Mouse (Mus musculus): ENCODE measurements at regions not wholly inside any gene's neighbourhood (a gene's known extent, or its start where the extent isn't known, plus 50 kb on each side); places are given as distances from the start of the nearest gene placed in this dataset.

DNA sequence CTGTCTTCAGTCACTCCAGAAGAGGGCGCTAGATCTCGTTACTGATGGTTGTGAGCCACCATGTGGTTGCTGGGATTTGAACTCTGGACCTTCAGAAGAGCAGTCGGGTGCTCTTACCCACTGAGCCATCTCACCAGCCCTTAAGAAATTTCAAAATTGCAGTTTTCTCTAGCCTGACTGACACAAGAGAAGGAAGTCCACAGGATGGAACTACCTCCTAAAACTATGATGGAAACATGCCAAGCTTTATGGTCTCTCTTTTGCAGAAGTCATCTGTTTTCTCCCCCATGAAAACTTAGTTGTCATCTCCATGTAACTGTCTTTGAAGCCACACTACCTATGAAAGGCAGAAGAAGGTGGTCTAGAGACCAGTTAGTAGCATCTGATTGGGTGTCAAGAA, 698.2 kb upstream of the Pkdcc start:
- 33% methylated on average over 3 of the region's 3 CpGs for WGBS (ENCODE audit: insufficient replicate concordance)
- Histone ChIP-seq H3K27me3 (ENCODE audit: control insufficient read depth, insufficient read depth, low read depth, low read length) (no peaks in the 10 kb centered on the region), H3K4me2 (ENCODE audit: low read depth, low read length) (no peak overlapping the region), H3K36me3 (ENCODE audit: control insufficient read depth, insufficient read depth) (no peaks in the 10 kb centered on the region), H3K4me1 (ENCODE audit: control insufficient read depth, low read depth, low read length) (no peaks in the 10 kb centered on the region), H3K4me3 (ENCODE audit: low read depth, low read length) (no peak overlapping the region), H3K9me3 (replicated peaks; ENCODE audit: control insufficient read depth, low read length) (no peaks in the 10 kb centered on the region), H3K27ac (ENCODE audit: low read length) (no peak overlapping the region), H3K9ac (ENCODE audit: low read depth, low read length) (no peak overlapping the region)
- no peak for ATAC-seq (ENCODE audit: low read depth)

DNA sequence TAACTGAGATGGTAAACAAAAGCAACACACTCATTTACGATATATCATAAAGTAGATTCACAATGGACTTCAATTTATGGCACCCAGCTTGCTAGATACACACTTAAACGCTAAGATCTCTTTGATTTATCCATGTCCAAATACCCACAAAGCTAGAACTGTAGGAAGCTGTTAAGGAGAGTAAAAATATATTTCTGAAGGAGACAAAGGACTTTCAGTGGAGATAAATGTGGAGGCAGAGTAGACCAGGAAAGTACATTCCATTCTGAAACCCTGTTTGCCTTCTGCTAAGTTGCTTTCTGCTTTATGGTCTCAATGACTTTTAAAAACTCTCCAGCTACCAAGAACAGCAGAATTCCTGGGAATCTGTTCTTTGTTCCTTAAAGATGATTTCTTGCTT, 701.3 kb upstream of the Pkdcc start:
- Histone ChIP-seq H3K27me3 (ENCODE audit: control insufficient read depth, insufficient read depth, low read depth, low read length) (no peaks in the 10 kb centered on the region), H3K4me2 (ENCODE audit: low read depth, low read length) (no peak overlapping the region), H3K4me3 (ENCODE audit: low read depth, low read length) (no peak overlapping the region), H3K27ac (ENCODE audit: low read length) (no peak overlapping the region), H3K9ac (ENCODE audit: low read depth, low read length) (no peak overlapping the region), H3K9me3 (replicated peaks; ENCODE audit: control insufficient read depth, low read length) (no peaks in the 10 kb centered on the region), H3K4me1 (ENCODE audit: control insufficient read depth, low read depth, low read length) (no peaks in the 10 kb centered on the region), H3K36me3 (ENCODE audit: control insufficient read depth, insufficient read depth) (no peaks in the 10 kb centered on the region)
- 47% methylated on average over 2 of the region's 2 CpGs for WGBS (ENCODE audit: insufficient replicate concordance)
- no peak for ATAC-seq (ENCODE audit: low read depth)

DNA sequence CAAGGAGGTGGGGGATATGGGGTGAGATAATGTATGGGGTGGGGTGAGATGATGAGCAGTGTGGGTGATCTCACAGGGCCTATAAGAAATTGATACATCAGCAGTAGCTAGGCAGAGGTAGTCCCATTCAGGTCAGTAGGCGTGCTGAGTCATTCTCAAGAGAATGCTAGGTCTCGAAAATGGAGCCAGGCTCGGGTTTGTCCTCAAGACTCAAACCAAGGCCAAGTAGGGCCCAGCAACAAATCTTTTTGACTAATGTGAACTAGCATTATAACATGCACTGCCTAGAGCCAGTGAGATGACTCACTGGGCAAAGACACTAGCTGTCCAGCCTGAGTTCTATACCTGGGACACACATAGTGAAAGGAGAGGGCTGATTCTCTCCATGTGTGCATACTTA, 710.8 kb upstream of the Pkdcc start:
- WGBS (ENCODE audit: insufficient replicate concordance): 48% methylated on average over 3 of the region's 3 CpGs
- Histone ChIP-seq H3K36me3 (ENCODE audit: control insufficient read depth, insufficient read depth) (no peaks in the 10 kb centered on the region), H3K9ac (ENCODE audit: low read depth, low read length) (no peak overlapping the region), H3K4me3 (ENCODE audit: low read depth, low read length) (no peak overlapping the region), H3K4me1 (ENCODE audit: control insufficient read depth, low read depth, low read length) (no peaks in the 10 kb centered on the region), H3K9me3 (replicated peaks; ENCODE audit: control insufficient read depth, low read length) (no peaks in the 10 kb centered on the region), H3K27ac (ENCODE audit: low read length) (no peak overlapping the region), H3K4me2 (ENCODE audit: low read depth, low read length) (no peak overlapping the region), H3K27me3 (ENCODE audit: control insufficient read depth, insufficient read depth, low read depth, low read length) (no peaks in the 10 kb centered on the region)
- no peak for ATAC-seq (ENCODE audit: low read depth)

DNA sequence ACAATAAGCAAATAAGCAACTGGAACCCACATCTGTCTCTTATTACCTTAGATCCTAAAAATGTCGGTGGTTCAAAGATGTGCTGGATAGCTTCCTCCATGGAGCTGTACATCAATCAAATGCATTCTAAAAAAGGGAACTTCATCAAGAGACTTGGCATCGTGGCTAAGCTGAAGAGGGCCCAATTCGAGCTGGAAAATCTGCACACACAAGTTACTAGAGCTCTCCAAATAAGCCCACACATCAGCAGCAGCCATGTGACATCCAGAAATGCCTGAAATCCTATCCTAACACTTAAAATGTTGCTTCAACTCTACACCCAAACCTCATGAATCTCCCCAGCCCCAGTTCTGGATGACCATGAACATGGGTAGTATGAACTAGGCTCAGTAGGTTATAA, 729.5 kb upstream of the Pkdcc start:
- 16% methylated on average over 3 of the region's 3 CpGs for WGBS (ENCODE audit: insufficient replicate concordance)
- H3K4me3 ChIP-seq (ENCODE audit: low read depth, low read length): no peak overlapping the region
- H3K9ac ChIP-seq (ENCODE audit: low read depth, low read length): no peak overlapping the region
- no peak overlapping the region for H3K4me2 ChIP-seq (ENCODE audit: low read depth, low read length)
- H3K9me3 ChIP-seq (replicated peaks; ENCODE audit: control insufficient read depth, low read length): no peaks in the 10 kb centered on the region
- no peak overlapping the region for H3K27ac ChIP-seq (ENCODE audit: low read length)
- no peaks in the 10 kb centered on the region for H3K27me3 ChIP-seq (ENCODE audit: control insufficient read depth, insufficient read depth, low read depth, low read length)
- H3K36me3 ChIP-seq (ENCODE audit: control insufficient read depth, insufficient read depth): no peaks in the 10 kb centered on the region
- ATAC-seq (ENCODE audit: low read depth): no peak
- H3K4me1 ChIP-seq (ENCODE audit: control insufficient read depth, low read depth, low read length): no peaks in the 10 kb centered on the region

DNA sequence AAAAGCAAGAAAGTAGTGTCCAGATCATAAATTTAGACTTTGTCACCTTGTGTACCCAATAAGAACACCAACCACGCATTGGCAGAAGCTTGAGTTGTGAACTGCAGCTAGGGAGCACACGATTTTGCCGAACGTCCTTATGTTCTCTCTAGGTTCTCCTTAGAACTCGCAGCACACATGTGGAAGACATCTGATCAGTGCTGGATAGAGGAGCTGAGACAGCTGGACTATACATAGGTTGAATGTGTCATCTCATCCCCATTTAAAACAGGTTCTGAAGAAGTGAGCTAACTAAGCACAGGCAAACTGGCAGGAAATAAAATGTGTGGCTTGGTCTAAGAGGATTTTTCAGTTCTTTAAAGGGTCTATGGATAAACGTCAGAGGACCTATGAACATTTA, 730.5 kb upstream of the Pkdcc start:
- H3K27me3 ChIP-seq (ENCODE audit: control insufficient read depth, insufficient read depth, low read depth, low read length): no peaks in the 10 kb centered on the region
- H3K9ac ChIP-seq (ENCODE audit: low read depth, low read length): no peak overlapping the region
- H3K4me3 ChIP-seq (ENCODE audit: low read depth, low read length): no peak overlapping the region
- ATAC-seq (ENCODE audit: low read depth): no peak
- no peaks in the 10 kb centered on the region for H3K9me3 ChIP-seq (replicated peaks; ENCODE audit: control insufficient read depth, low read length)
- 69% methylated on average over 6 of the region's 6 CpGs for WGBS (ENCODE audit: insufficient replicate concordance)
- H3K36me3 ChIP-seq (ENCODE audit: control insufficient read depth, insufficient read depth): no peaks in the 10 kb centered on the region
- no peak overlapping the region for H3K4me2 ChIP-seq (ENCODE audit: low read depth, low read length)
- no peak overlapping the region for H3K27ac ChIP-seq (ENCODE audit: low read length)
- no peaks in the 10 kb centered on the region for H3K4me1 ChIP-seq (ENCODE audit: control insufficient read depth, low read depth, low read length)

DNA sequence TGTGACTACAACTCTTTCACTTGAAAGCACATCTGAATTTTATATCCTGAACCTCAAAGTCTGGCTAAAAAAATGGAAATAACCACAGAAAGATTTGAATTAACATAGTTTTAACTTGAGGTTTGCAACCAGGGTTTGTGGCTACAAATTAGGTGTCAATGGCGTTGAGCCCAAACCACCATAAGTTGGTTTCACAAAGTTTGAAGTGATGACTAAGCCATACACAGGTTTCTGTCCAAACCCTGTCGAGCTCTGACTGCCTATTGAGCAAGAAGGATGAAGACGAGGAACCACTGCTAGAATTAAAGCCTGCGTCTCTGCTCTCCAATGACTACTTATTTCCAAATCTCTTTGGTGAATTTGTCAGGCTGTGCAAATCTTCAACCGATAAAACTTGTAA, 719.8 kb upstream of the Slc8a1 start:
- Histone ChIP-seq H3K4me3 (ENCODE audit: low read depth, low read length) (no peak overlapping the region), H3K9ac (ENCODE audit: low read depth, low read length) (no peak overlapping the region), H3K27ac (ENCODE audit: low read length) (no peak overlapping the region), H3K36me3 (ENCODE audit: control insufficient read depth, insufficient read depth) (no peaks in the 10 kb centered on the region), H3K9me3 (replicated peaks; ENCODE audit: control insufficient read depth, low read length) (no peaks in the 10 kb centered on the region), H3K4me1 (ENCODE audit: control insufficient read depth, low read depth, low read length) (no peaks in the 10 kb centered on the region), H3K27me3 (ENCODE audit: control insufficient read depth, insufficient read depth, low read depth, low read length) (no peaks in the 10 kb centered on the region), H3K4me2 (ENCODE audit: low read depth, low read length) (no peak overlapping the region)
- 41% methylated on average over 5 of the region's 5 CpGs for WGBS (ENCODE audit: insufficient replicate concordance)
- ATAC-seq (ENCODE audit: low read depth): no peak

DNA sequence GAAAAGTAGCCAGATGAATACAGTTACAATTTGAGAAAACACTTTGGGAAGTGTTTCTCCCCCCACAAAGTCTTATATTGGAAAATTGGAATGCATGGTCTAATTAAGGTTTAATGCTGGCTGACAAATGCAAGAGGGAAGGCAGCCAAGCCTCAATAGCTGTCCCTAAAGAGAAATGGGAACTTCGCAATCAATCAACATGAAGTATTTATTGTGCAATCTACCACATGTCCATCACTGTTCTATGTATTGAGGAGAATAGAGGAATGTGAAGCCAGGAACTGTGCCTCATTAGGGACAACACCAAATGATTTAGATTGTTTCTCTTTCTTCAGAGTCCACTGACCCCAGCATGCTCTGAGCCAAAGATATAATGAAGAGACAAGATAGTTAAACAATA, 715.7 kb upstream of the Slc8a1 start:
- no peak overlapping the region for H3K27ac ChIP-seq (ENCODE audit: low read length)
- H3K27me3 ChIP-seq (ENCODE audit: control insufficient read depth, insufficient read depth, low read depth, low read length): no peaks in the 10 kb centered on the region
- no peak overlapping the region for H3K4me2 ChIP-seq (ENCODE audit: low read depth, low read length)
- H3K4me1 ChIP-seq (ENCODE audit: control insufficient read depth, low read depth, low read length): no peaks in the 10 kb centered on the region
- H3K4me3 ChIP-seq (ENCODE audit: low read depth, low read length): no peak overlapping the region
- H3K9me3 ChIP-seq (replicated peaks; ENCODE audit: control insufficient read depth, low read length): no peaks in the 10 kb centered on the region
- no peaks in the 10 kb centered on the region for H3K36me3 ChIP-seq (ENCODE audit: control insufficient read depth, insufficient read depth)
- no peak overlapping the region for H3K9ac ChIP-seq (ENCODE audit: low read depth, low read length)
- WGBS (ENCODE audit: insufficient replicate concordance): 47% methylated on average over 1 of the region's 1 CpGs
- no peak for ATAC-seq (ENCODE audit: low read depth)

DNA sequence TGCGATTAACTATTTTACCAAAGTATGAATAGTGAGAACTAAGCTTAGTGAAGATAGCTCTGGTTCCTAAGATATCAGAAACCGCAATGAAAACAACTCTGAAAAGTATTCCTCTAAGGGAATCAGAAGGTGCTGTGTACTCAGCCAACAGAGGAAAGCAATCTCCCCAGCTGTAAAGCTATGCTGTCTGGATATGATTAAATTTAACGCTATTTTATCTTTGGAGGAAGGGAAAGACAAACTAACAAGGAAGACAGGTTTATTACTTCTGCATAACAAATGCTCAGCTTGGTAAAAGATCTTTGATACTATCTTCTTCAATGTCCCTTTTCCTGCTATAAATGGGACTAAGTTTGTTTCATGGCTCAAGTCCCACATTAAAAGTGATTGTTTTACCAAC, 700.9 kb upstream of the Slc8a1 start:
- H3K9ac ChIP-seq (ENCODE audit: low read depth, low read length): no peak overlapping the region
- H3K4me1 ChIP-seq (ENCODE audit: control insufficient read depth, low read depth, low read length): no peaks in the 10 kb centered on the region
- no peaks in the 10 kb centered on the region for H3K27me3 ChIP-seq (ENCODE audit: control insufficient read depth, insufficient read depth, low read depth, low read length)
- ATAC-seq (ENCODE audit: low read depth): no peak
- H3K36me3 ChIP-seq (ENCODE audit: control insufficient read depth, insufficient read depth): no peaks in the 10 kb centered on the region
- no peaks in the 10 kb centered on the region for H3K9me3 ChIP-seq (replicated peaks; ENCODE audit: control insufficient read depth, low read length)
- WGBS (ENCODE audit: insufficient replicate concordance): 53% methylated on average over 3 of the region's 3 CpGs
- H3K4me3 ChIP-seq (ENCODE audit: low read depth, low read length): no peak overlapping the region
- H3K27ac ChIP-seq (ENCODE audit: low read length): no peak overlapping the region
- H3K4me2 ChIP-seq (ENCODE audit: low read depth, low read length): no peak overlapping the region

DNA sequence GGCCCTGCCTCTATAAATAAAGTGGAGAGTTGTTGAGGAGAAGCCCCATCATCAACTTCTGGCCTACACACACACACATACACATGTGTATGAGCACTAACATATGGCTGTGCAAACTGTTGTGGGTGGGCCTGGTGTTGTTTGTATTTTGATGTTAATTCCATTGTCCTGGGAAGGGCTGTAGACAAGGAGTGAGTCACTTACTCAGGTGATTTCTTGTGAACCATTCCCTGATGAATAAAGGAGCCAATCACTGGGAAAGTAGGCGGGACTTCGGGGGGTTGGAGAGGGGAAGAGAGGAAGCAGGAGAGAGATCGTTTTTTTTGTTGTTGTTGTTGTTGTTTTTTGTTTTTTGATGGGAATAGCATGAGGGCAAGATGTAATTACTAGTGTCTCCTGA, 699.0 kb upstream of the Slc8a1 start:
- no peak overlapping the region for H3K27ac ChIP-seq (ENCODE audit: low read length)
- WGBS (ENCODE audit: insufficient replicate concordance): 48% methylated on average over 3 of the region's 3 CpGs
- H3K36me3 ChIP-seq (ENCODE audit: control insufficient read depth, insufficient read depth): no peaks in the 10 kb centered on the region
- no peak overlapping the region for H3K4me3 ChIP-seq (ENCODE audit: low read depth, low read length)
- H3K27me3 ChIP-seq (ENCODE audit: control insufficient read depth, insufficient read depth, low read depth, low read length): no peaks in the 10 kb centered on the region
- no peak overlapping the region for H3K4me2 ChIP-seq (ENCODE audit: low read depth, low read length)
- no peaks in the 10 kb centered on the region for H3K9me3 ChIP-seq (replicated peaks; ENCODE audit: control insufficient read depth, low read length)
- ATAC-seq (ENCODE audit: low read depth): no peak
- H3K9ac ChIP-seq (ENCODE audit: low read depth, low read length): no peak overlapping the region
- H3K4me1 ChIP-seq (ENCODE audit: control insufficient read depth, low read depth, low read length): no peaks in the 10 kb centered on the region

DNA sequence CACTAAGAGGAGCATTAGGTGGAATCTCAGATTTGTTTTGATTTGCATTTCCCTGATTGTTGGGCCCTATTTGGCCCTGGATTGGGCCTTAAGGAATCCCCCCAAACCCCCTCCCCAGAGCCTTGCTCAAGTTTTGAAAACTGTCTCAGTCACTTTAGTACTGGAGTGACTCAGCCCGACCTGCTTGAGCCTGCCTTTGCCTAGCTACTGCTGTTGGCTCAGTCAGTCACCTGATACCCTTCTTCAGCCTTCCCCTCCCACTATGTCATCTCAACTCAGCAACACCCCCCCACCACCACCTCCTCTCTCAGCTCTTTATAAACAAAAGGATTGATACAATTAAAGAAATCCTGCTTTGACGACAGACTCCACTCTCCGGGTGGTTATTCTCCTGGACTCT, 694.5 kb upstream of the Slc8a1 start:
- ATAC-seq (ENCODE audit: low read depth): no peak

More for the DNA sequence above, 694.5 kb upstream of the Slc8a1 start:
- H3K4me1 ChIP-seq (ENCODE audit: control insufficient read depth, low read depth, low read length): no peaks in the 10 kb centered on the region
- H3K27ac ChIP-seq (ENCODE audit: low read length): no peak overlapping the region
- 42% methylated on average over 3 of the region's 3 CpGs for WGBS (ENCODE audit: insufficient replicate concordance)
- no peak overlapping the region for H3K4me3 ChIP-seq (ENCODE audit: low read depth, low read length)
- no peaks in the 10 kb centered on the region for H3K36me3 ChIP-seq (ENCODE audit: control insufficient read depth, insufficient read depth)
- no peak overlapping the region for H3K4me2 ChIP-seq (ENCODE audit: low read depth, low read length)
- no peak overlapping the region for H3K9ac ChIP-seq (ENCODE audit: low read depth, low read length)
- H3K9me3 ChIP-seq (replicated peaks; ENCODE audit: control insufficient read depth, low read length): no peaks in the 10 kb centered on the region
- no peaks in the 10 kb centered on the region for H3K27me3 ChIP-seq (ENCODE audit: control insufficient read depth, insufficient read depth, low read depth, low read length)
